Mouse (Mus musculus) forebrain, embryonic 10.5 days (tissue): ENCODE results near the gene Prr3. TPM values are rescaled to one million over a fixed set of nuclear protein-coding genes. Genes with fewer than 3 reads are reported as not detected.
"Not testable (repeated sequence)": the region's sequence is repeated elsewhere in the genome, so short reads cannot be mapped to it uniquely, and the experiment has no call there.

ENCODE experiments used
- DNase-seq: peaks from one replicate; pipeline ENCODE4 v3.0.0-alpha.2; 2017; ENCODE audit warnings: low spot score; ENCODE audit errors: extremely low spot score
- H3K27ac ChIP-seq: fragments of 300-500 bp; sonication (generic); 2 replicates; pipeline ENCODE4 v1.5.1; 2016; ENCODE audit warnings: mild to moderate bottlenecking
- H3K27me3 ChIP-seq: fragments of 300-500 bp; sonication (generic); 2 replicates; pipeline ENCODE4 v1.6.1; 2016; ENCODE audit warnings: mild to moderate bottlenecking; ENCODE audit not compliant: poor library complexity, severe bottlenecking
- H3K36me3 ChIP-seq: fragments of 300-500 bp; sonication (generic); replicated peaks from 2 replicates; pipeline ENCODE4 v1.6.1; 2016; ENCODE audit warnings: mild to moderate bottlenecking, moderate library complexity
- H3K4me1 ChIP-seq: fragments of 300-500 bp; sonication (generic); 2 replicates; pipeline ENCODE4 v1.6.1; 2016
- H3K4me3 ChIP-seq: fragments of 300-500 bp; sonication (generic); 2 replicates; pipeline ENCODE4 v1.5.1; 2016; ENCODE audit warnings: mild to moderate bottlenecking, moderate library complexity
- H3K9me3 ChIP-seq: fragments of 300-500 bp; sonication (generic); 2 replicates; pipeline ENCODE4 v1.6.1; 2016; ENCODE audit warnings: mild to moderate bottlenecking, moderate library complexity
- WGBS: fragments of 180-500 bp; shearing (Covaris S2); methylation state at CpG from one replicate; pipeline ENCODE4 v1.1.7; 2016; 5-methylcytosine and 5-hydroxymethylcytosine counted together
- polyA plus RNA-seq: library from polyadenylated mRNA; unstranded; fragments of >200 nt; fragmentation: Nextera tagmentation; extraction: Ambion mirVana; gene quantifications from 2 replicates; pipeline ENCODE4 v1.2.1, GENCODE M21; 2016

Prr3 gene
- polyA plus RNA-seq, 1 experiment from 2014 or later, result 48.3 TPM

- WGBS, result 77% methylated on average over 8 of the region's 8 CpGs
- DNase-seq, result no peak
- H3K36me3 ChIP-seq, result peaks cover 52% of the 10 kb centered on the region
- no peaks in the 10 kb centered on the region for H3K9me3 ChIP-seq
- no peak overlapping the region for H3K4me3 ChIP-seq
- H3K4me1 ChIP-seq, result no peaks in the 10 kb centered on the region
- H3K27ac ChIP-seq, result no peak overlapping the region
- H3K27me3 ChIP-seq, result no peaks in the 10 kb centered on the region
Observed at GRCm38 (mm10) chr17:35954665-35955064, 25.4 kb downstream of the Prr3 start.

GRCm38 (mm10) chr17:35952559-35952958 is 27.5 kb downstream of the Prr3 start:
- not testable (repeated sequence) for H3K27ac ChIP-seq, DNase-seq, H3K27me3 ChIP-seq, H3K4me3 ChIP-seq, H3K9me3 ChIP-seq, H3K4me1 ChIP-seq
- H3K36me3 ChIP-seq, result peaks cover 31% of the 10 kb centered on the region
- 87% methylated on average over 2 of the region's 3 CpGs for WGBS

GRCm38 (mm10) chr17:35950946-35951345 is 29.1 kb downstream of the Prr3 start:
- DNase-seq, H3K9me3 ChIP-seq, H3K27ac ChIP-seq, H3K27me3 ChIP-seq, H3K4me3 ChIP-seq: not testable (repeated sequence)
- Histone ChIP-seq H3K4me1 (peaks cover 13% of the 10 kb centered on the region), H3K36me3 (peaks cover 14% of the 10 kb centered on the region)

- 59% methylated on average over 1 of the region's 1 CpGs for WGBS
- DNase-seq, result no peak
- peaks cover 3% of the 10 kb centered on the region; the same call in 1 of the 2 replicates for H3K9me3 ChIP-seq
- H3K27ac ChIP-seq, result no peak overlapping the region
- H3K4me3 ChIP-seq, result no peak overlapping the region
- H3K36me3 ChIP-seq, result no peaks in the 10 kb centered on the region
- no peaks in the 10 kb centered on the region for H3K4me1 ChIP-seq
- H3K27me3 ChIP-seq, result no peaks in the 10 kb centered on the region
Observed at GRCm38 (mm10) chr17:35939941-35940340, 40.1 kb downstream of the Prr3 start.

- WGBS, result 71% methylated on average over 2 of the region's 2 CpGs
- Histone ChIP-seq H3K27ac (no peak overlapping the region), H3K9me3 (peaks cover 3% of the 10 kb centered on the region; the same call in 1 of the 2 replicates), H3K27me3 (no peaks in the 10 kb centered on the region), H3K4me1 (no peaks in the 10 kb centered on the region), H3K4me3 (no peak overlapping the region), H3K36me3 (no peaks in the 10 kb centered on the region)
- no peak for DNase-seq
Observed at GRCm38 (mm10) chr17:35939108-35939507, 40.9 kb downstream of the Prr3 start.

- no peaks in the 10 kb centered on the region for H3K4me1 ChIP-seq
- H3K27ac ChIP-seq, result no peak overlapping the region
- H3K36me3 ChIP-seq, result no peaks in the 10 kb centered on the region
- WGBS, result 46% methylated on average over 2 of the region's 2 CpGs
- H3K9me3 ChIP-seq, result peaks cover 3% of the 10 kb centered on the region; the same call in 1 of the 2 replicates
- DNase-seq, result peak; percentile 53
- no peak overlapping the region for H3K4me3 ChIP-seq
- no peaks in the 10 kb centered on the region for H3K27me3 ChIP-seq
Observed at GRCm38 (mm10) chr17:35937700-35938348, 42.2 kb downstream of the Prr3 start.

GRCm38 (mm10) chr17:35935763-35936162 is 44.3 kb downstream of the Prr3 start:
- not testable (repeated sequence) for H3K4me1 ChIP-seq, DNase-seq, H3K4me3 ChIP-seq, H3K27me3 ChIP-seq, H3K27ac ChIP-seq, H3K9me3 ChIP-seq
- WGBS, result 91% methylated on average over 14 of the region's 14 CpGs
- peaks cover 18% of the 10 kb centered on the region for H3K36me3 ChIP-seq

GRCm38 (mm10) chr17:35932608-35933007 is 47.4 kb downstream of the Prr3 start:
- no peak overlapping the region for H3K4me3 ChIP-seq
- no peaks in the 10 kb centered on the region for H3K4me1 ChIP-seq
- no peaks in the 10 kb centered on the region for H3K9me3 ChIP-seq
- no peak overlapping the region for H3K27ac ChIP-seq
- 91% methylated on average over 4 of the region's 4 CpGs for WGBS
- DNase-seq, result no peak
- peaks cover 50% of the 10 kb centered on the region for H3K36me3 ChIP-seq
- H3K27me3 ChIP-seq, result no peaks in the 10 kb centered on the region

- no peaks in the 10 kb centered on the region for H3K4me1 ChIP-seq
- H3K36me3 ChIP-seq, result peaks cover 69% of the 10 kb centered on the region
- no peak for DNase-seq
- H3K27ac ChIP-seq, result no peak overlapping the region
- H3K27me3 ChIP-seq, result no peaks in the 10 kb centered on the region
- H3K9me3 ChIP-seq, result no peaks in the 10 kb centered on the region
- no peak overlapping the region for H3K4me3 ChIP-seq
- WGBS, result 97% methylated on average over 12 of the region's 12 CpGs
Observed at GRCm38 (mm10) chr17:35930627-35931026, 49.4 kb downstream of the Prr3 start.

GRCm38 (mm10) chr17:35929534-35929933 is 50.5 kb downstream of the Prr3 start:
- H3K36me3 ChIP-seq, result peaks cover 80% of the 10 kb centered on the region
- DNase-seq, result no peak
- no peaks in the 10 kb centered on the region for H3K27me3 ChIP-seq
- WGBS, result 91% methylated on average over 2 of the region's 2 CpGs
- no peak overlapping the region for H3K27ac ChIP-seq
- no peaks in the 10 kb centered on the region for H3K9me3 ChIP-seq
- no peaks in the 10 kb centered on the region for H3K4me1 ChIP-seq
- no peak overlapping the region for H3K4me3 ChIP-seq

GRCm38 (mm10) chr17:35927471-35927870 is 52.6 kb downstream of the Prr3 start:
- no peaks in the 10 kb centered on the region for H3K9me3 ChIP-seq
- no peaks in the 10 kb centered on the region for H3K4me1 ChIP-seq
- no peaks in the 10 kb centered on the region for H3K27me3 ChIP-seq
- 93% methylated on average over 1 of the region's 1 CpGs for WGBS
- peaks cover 97% of the 10 kb centered on the region for H3K36me3 ChIP-seq
- no peak overlapping the region for H3K4me3 ChIP-seq
- DNase-seq, result no peak
- H3K27ac ChIP-seq, result no peak overlapping the region

- peaks cover 77% of the 10 kb centered on the region for H3K36me3 ChIP-seq
- H3K27ac ChIP-seq, result no peak overlapping the region
- H3K27me3 ChIP-seq, result no peaks in the 10 kb centered on the region
- DNase-seq, result no peak
- H3K9me3 ChIP-seq, result no peaks in the 10 kb centered on the region
- WGBS, result 93% methylated on average over 4 of the region's 4 CpGs
- H3K4me1 ChIP-seq, result peaks cover 27% of the 10 kb centered on the region
- H3K4me3 ChIP-seq, result no peak overlapping the region
Observed at GRCm38 (mm10) chr17:35923281-35923680, 56.8 kb downstream of the Prr3 start.

GRCm38 (mm10) chr17:35922566-35922965 is 57.5 kb downstream of the Prr3 start:
- H3K4me1 ChIP-seq, result peaks cover 27% of the 10 kb centered on the region
- H3K9me3 ChIP-seq, result no peaks in the 10 kb centered on the region
- H3K4me3 ChIP-seq, result no peak overlapping the region
- no peaks in the 10 kb centered on the region for H3K27me3 ChIP-seq
- no peak overlapping the region for H3K27ac ChIP-seq
- H3K36me3 ChIP-seq, result peaks cover 73% of the 10 kb centered on the region
- no peak for DNase-seq
- 97% methylated on average over 3 of the region's 3 CpGs for WGBS
